Mouse (Mus musculus): Measurements from ENCODE around the gene Mtx1.

DNA sequence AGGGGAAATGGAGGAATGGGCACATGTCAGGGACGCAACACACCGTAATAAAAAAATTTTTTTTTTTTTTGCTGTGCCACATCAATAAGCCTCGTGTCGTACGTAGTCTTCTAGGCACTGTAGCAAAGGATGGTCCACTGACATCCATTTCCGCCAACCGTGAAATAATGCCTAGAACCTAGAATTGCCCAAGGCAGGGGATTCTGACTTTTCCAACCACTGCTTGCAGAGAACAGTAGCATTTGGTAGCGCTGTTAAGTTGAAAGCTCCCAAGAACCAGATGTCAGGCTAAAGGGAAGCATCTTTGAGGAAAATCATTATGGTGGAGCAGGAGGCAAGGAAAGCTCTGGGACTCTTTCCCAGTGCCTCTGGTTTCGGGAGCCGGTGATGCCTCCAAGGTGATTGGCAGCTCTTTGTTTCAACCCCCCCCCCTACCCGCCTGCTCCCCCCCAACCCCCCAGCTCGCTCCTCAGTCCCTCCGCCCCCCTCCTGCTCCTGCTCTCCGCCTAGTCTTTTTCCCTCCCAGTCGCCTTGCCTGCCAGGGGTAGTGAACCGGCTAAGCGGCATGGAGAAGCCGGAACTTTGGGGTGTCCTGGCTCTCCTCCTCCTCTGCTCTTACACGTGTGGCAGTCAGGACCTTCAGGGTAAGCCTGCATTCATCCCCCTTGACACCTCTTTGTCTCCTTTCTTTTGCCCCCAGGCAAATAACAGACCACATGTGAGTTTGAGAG, 12.0 kb downstream of the Mtx1 start, which contains the start of gene Thbs3:
- no peak for TF ChIP-seq CTCF (IDR thresholded peaks at IDR 0.05; ENCODE audit: borderline replicate concordance, insufficient read depth, low read depth, low read length)
- no peak for TF ChIP-seq POLR2A (IDR thresholded peaks at IDR 0.05; ENCODE audit: borderline replicate concordance, insufficient read depth, low read length)

Measured in cerebellum, adult 2 months (tissue).